Mouse (Mus musculus) neural tube, embryonic 14.5 days (tissue): ENCODE results near the gene Slc26a5. TPM values are rescaled to one million over a fixed set of nuclear protein-coding genes. Genes with fewer than 3 reads are reported as not detected.

Experiments
- ATAC-seq: fragments of 200-750 bp; cut with Nextera tagmentation; 2 replicates; pipeline ENCODE4 v1.8.0; 2017; ENCODE audit warnings: low read depth, mild to moderate bottlenecking, moderate TSS enrichment, moderate library complexity
- H3K27ac ChIP-seq: fragments of 300-500 bp; sonication (generic); 2 replicates; pipeline ENCODE4 v1.5.1; 2014; ENCODE audit warnings: low read depth, mild to moderate bottlenecking, control low read depth, low read length, moderate library complexity, mixed read lengths
- H3K27me3 ChIP-seq: fragments of 300-500 bp; sonication (generic); 2 replicates; pipeline ENCODE4 v1.6.1; 2014; ENCODE audit warnings: low read length; ENCODE audit not compliant: control insufficient read depth, insufficient read depth
- H3K36me3 ChIP-seq: fragments of 300-500 bp; sonication (generic); 2 replicates; pipeline ENCODE4 v1.6.1; 2014; ENCODE audit warnings: low read length, mixed read lengths; ENCODE audit not compliant: control insufficient read depth, insufficient read depth
- H3K4me1 ChIP-seq: fragments of 300-500 bp; sonication (generic); 2 replicates; pipeline ENCODE4 v1.6.1; 2014; ENCODE audit warnings: low read length; ENCODE audit not compliant: control insufficient read depth, insufficient read depth
- H3K4me2 ChIP-seq: fragments of 300-500 bp; sonication (generic); 2 replicates; pipeline ENCODE4 v1.6.1; 2014; ENCODE audit warnings: mild to moderate bottlenecking, low read depth, low read length, control low read depth
- H3K4me3 ChIP-seq: fragments of 300-500 bp; sonication (generic); 2 replicates; pipeline ENCODE4 v1.5.1; 2014; ENCODE audit warnings: low read depth, low read length, control low read depth, mixed read lengths
- H3K9ac ChIP-seq: fragments of 300-500 bp; sonication (generic); replicated peaks from 2 replicates; pipeline ENCODE4 v1.6.1; 2014; ENCODE audit warnings: low read depth, mild to moderate bottlenecking, control low read depth, low read length, mixed read lengths
- H3K9me3 ChIP-seq: fragments of 300-500 bp; sonication (generic); 2 replicates; pipeline ENCODE4 v1.6.1; 2016; ENCODE audit warnings: low read length; ENCODE audit not compliant: control insufficient read depth
- WGBS: fragments of 180-500 bp; shearing (Covaris S2); extraction: QIAGEN DNeasy Blood & Tissue Kit; methylation state at CpG from one replicate; pipeline ENCODE4 v1.1.7; 2014; 5-methylcytosine and 5-hydroxymethylcytosine counted together
- polyA plus RNA-seq: library from polyadenylated mRNA; unstranded; fragments of >200 nt; fragmentation: Nextera tagmentation; extraction: Ambion mirVana; gene quantifications from 2 replicates; pipeline ENCODE4 v1.2.1, GENCODE M21; 2014

Slc26a5 gene
- polyA plus RNA-seq, 1 experiment from 2014 or later: 0.12 TPM

DNA sequence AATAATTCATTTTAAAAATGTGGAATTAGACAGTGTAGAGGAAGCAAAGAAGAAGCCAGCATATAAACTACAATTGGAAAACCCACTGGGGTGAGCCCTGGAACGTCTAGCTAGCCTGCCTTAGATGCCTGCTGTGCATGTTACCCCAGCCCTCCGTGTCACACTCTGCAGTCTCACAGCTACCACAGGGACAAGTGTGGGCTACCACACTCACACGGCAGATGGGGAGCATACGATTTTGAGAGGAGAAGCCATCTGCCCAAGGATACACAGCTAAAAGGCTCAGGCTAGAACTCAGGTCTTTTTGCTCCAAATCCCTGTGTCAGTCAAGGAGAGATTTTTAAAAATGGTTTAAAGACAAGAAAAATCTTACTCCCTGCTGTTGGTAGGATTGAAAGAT is 36.5 kb downstream of the Slc26a5 start:
- no peaks in the 10 kb centered on the region for H3K36me3 ChIP-seq
- ATAC-seq: no peak
- no peak overlapping the region for H3K4me3 ChIP-seq
- H3K9ac ChIP-seq: no peak overlapping the region
- no peak overlapping the region for H3K4me2 ChIP-seq
- no peak overlapping the region for H3K27ac ChIP-seq
- H3K9me3 ChIP-seq: no peaks in the 10 kb centered on the region
- whole genome bisulfite sequencing: 81% methylated on average over 4 of the region's 4 CpGs
- H3K27me3 ChIP-seq: no peaks in the 10 kb centered on the region
- H3K4me1 ChIP-seq: no peaks in the 10 kb centered on the region

DNA sequence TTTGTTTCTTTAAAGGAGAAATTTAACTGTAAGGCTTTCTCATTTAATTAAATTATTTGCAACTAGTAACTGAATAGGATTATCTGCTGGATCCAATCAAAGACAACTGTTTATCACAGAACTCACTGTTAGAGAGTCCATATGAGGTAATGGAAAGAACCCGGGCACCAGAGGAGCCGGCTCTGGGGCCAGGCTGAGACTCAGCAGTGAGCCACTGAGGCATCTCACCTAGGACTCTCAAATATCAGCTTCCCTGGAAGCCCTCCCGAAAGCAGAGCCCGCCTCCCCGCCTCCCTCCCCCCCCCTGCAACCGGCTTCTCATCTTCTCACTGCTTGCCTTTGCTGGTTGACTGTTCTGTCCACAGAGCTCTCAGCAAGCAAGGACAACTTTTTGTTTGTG is 37.8 kb downstream of the Slc26a5 start:
- WGBS: 41% methylated on average over 5 of the region's 6 CpGs
- Histone ChIP-seq H3K27ac (no peak overlapping the region), H3K27me3 (no peaks in the 10 kb centered on the region), H3K9me3 (no peaks in the 10 kb centered on the region), H3K4me1 (no peaks in the 10 kb centered on the region), H3K36me3 (no peaks in the 10 kb centered on the region), H3K4me3 (no peak overlapping the region), H3K9ac (no peak overlapping the region), H3K4me2 (no peak overlapping the region)
- ATAC-seq: no peak

DNA sequence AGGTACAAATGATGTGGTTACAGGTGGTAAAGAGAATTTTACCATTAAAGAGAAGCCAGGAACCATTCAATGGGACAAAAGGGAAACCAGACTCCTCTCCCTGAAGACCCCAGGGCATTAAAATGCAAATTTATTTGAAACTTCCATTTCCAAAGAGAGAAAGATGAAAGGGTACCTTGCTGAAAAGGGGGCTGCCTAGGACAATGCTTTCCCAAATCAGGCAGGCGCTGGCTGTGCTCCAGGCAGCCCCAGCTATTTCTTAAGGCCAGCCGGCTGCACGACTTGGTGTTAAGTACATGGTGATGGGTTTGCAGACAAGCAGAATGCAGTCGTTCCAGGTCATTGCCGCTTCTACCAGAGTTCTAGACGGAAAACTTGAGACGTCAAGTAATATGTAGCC is 39.0 kb downstream of the Slc26a5 start:
- Histone ChIP-seq H3K4me2 (no peak overlapping the region), H3K9ac (no peak overlapping the region), H3K9me3 (no peaks in the 10 kb centered on the region), H3K36me3 (no peaks in the 10 kb centered on the region), H3K4me3 (no peak overlapping the region), H3K4me1 (no peaks in the 10 kb centered on the region), H3K27ac (no peak overlapping the region), H3K27me3 (no peaks in the 10 kb centered on the region)
- ATAC-seq: no peak
- 18% methylated on average over 7 of the region's 7 CpGs for WGBS

DNA sequence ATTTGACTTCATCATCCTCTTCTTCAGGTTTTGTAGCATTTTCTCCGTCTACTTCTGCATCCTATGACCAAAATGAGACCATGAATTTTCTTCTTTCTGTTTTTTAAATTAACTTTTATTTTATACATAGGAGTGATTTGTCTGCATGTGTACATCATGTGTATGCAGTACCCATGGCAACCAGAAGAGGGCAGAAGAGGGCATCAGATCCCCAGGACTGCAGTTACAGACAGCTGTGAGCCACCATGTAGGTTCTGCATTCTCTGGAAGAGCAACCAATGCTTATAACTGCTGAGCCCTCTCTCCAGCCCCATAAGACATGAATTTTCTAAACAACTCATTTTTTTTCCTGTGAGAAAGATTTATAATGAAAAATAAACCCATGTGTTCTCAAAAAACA is 51.4 kb downstream of the Slc26a5 start:
- Histone ChIP-seq H3K36me3 (no peaks in the 10 kb centered on the region), H3K9me3 (no peaks in the 10 kb centered on the region), H3K9ac (no peak overlapping the region), H3K4me1 (no peaks in the 10 kb centered on the region), H3K4me2 (no peak overlapping the region), H3K27ac (no peak overlapping the region), H3K4me3 (no peak overlapping the region), H3K27me3 (no peaks in the 10 kb centered on the region)
- ATAC-seq: no peak
- WGBS: 56% methylated on average over 1 of the region's 1 CpGs

DNA sequence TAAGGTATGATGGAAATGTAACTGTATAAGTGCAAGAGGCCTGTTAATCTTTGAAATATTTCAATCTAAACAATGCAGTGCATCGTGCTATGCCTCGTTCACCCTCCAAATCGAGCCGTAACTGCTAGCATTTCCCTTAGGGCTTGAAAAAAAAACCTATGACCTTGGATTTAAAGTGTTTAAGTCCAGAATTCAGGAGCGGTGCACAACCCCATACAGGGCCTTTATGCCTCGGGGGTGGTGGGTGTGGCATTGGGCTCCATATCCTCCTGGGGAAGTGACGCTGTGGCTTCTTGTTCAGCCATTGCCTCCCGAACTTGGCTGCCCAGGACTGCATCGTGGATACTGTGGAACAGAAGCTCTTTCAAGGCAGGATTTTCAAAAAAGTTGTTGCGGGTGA is 54.5 kb downstream of the Slc26a5 start:
- H3K9me3 ChIP-seq: no peaks in the 10 kb centered on the region
- no peak overlapping the region for H3K9ac ChIP-seq
- no peak overlapping the region for H3K4me2 ChIP-seq
- H3K27me3 ChIP-seq: no peaks in the 10 kb centered on the region
- H3K4me3 ChIP-seq: no peak overlapping the region
- H3K27ac ChIP-seq: no peak overlapping the region
- 75% methylated on average over 10 of the region's 10 CpGs for WGBS
- no peaks in the 10 kb centered on the region for H3K36me3 ChIP-seq
- ATAC-seq: no peak
- H3K4me1 ChIP-seq: no peaks in the 10 kb centered on the region

DNA sequence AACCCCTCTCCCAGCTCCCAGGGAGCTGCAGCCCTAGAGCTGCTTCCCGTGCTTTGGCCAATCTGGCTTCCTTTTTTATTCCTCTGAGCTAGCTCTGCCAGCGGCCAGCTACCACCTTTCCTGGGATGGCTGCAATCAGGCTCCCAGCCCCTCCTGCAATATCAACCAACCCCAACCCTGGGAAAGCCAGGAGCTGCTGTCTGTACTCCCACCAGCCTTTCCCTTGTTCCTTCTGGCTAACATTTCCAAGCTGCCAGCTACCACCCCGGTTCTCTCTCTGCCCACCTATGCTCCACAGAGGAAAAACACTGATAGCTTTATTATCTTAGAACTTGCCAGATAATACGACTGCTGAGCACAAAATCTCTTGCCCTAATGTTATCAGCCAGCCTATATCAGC is 60.6 kb downstream of the Slc26a5 start:
- Histone ChIP-seq H3K9me3 (no peaks in the 10 kb centered on the region), H3K4me3 (no peak overlapping the region), H3K4me2 (no peak overlapping the region), H3K4me1 (no peaks in the 10 kb centered on the region), H3K27me3 (no peaks in the 10 kb centered on the region), H3K36me3 (peaks cover 37% of the 10 kb centered on the region), H3K9ac (no peak overlapping the region), H3K27ac (no peak overlapping the region)
- 80% methylated on average over 4 of the region's 4 CpGs for WGBS
- no peak for ATAC-seq

DNA sequence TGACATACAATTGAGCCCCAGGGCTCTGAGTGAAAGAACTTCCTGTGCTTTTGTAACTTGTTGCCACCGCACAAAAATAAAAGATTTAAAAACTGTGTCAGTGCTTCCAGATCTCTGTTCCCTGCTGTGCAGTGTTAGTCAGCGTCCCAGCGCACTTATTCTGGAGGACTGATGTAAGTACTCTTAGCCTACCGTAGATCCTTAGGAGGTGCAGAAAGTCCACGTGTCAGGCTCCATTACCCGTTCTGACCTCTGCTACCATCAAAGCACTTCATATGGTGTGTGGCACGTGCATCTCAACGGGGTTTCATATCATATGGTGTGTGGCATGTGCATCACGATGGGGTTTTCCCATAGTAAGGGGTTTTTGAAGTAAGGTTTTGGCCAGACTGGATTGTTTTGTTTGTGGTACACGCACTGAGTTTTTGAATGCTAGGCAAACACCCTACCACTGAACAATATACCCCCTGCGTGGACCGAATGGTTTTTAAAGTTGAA is 61.7 kb downstream of the Slc26a5 start:
- H3K27ac ChIP-seq: no peak overlapping the region
- no peaks in the 10 kb centered on the region for H3K4me1 ChIP-seq
- H3K9me3 ChIP-seq: no peaks in the 10 kb centered on the region
- ATAC-seq: no peak
- H3K9ac ChIP-seq: no peak overlapping the region
- WGBS: 86% methylated on average over 12 of the region's 12 CpGs
- H3K36me3 ChIP-seq: peaks cover 44% of the 10 kb centered on the region
- H3K27me3 ChIP-seq: no peaks in the 10 kb centered on the region
- no peak overlapping the region for H3K4me3 ChIP-seq
- H3K4me2 ChIP-seq: no peak overlapping the region

DNA sequence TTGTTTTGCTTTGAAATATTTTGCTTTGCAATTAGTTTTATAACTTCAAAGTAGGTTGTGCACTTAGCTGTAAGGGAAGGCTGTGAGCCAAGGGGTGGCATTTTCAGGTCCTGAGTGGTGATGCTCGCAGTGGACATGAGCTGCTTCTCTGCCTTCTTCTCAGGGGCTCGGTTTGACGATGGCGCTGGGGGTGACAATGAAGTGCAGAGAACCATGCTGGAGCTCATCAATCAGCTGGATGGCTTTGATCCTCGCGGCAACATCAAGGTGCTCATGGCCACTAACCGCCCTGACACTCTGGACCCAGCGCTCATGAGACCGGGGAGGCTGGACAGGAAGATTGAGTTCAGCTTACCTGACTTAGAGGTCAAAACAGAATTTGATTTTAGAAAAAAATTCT is 62.5 kb downstream of the Slc26a5 start:
- Histone ChIP-seq H3K36me3 (peaks cover 50% of the 10 kb centered on the region), H3K4me1 (no peaks in the 10 kb centered on the region), H3K4me2 (no peak overlapping the region), H3K9me3 (no peaks in the 10 kb centered on the region), H3K27me3 (no peaks in the 10 kb centered on the region), H3K4me3 (no peak overlapping the region), H3K9ac (no peak overlapping the region), H3K27ac (no peak overlapping the region)
- 91% methylated on average over 9 of the region's 9 CpGs for WGBS
- no peak for ATAC-seq

DNA sequence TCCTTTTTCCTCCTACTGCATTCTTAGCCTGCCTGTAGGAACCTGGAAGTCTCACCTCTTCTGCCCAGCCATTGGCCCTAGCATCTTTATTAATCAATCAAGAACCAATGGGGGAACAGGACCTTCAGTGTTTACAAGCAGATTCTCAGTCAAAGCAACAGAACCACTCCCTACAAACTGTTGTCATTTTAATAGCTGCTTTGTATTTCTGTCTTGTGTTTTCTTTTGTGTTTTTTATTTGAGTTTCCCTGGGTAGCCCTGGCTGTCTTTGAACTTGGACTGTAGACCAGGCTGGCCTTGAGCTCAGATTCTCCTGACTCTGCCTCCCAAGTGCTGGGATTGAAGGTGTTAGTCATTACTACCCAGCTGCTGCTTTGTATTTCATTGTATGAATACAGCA is 73.2 kb downstream of the Slc26a5 start:
- Histone ChIP-seq H3K27me3 (no peaks in the 10 kb centered on the region), H3K27ac (no peak overlapping the region), H3K4me2 (no peak overlapping the region), H3K9me3 (no peaks in the 10 kb centered on the region), H3K4me1 (peaks cover 13% of the 10 kb centered on the region), H3K9ac (no peak overlapping the region), H3K36me3 (peaks cover 10% of the 10 kb centered on the region), H3K4me3 (no peak overlapping the region)
- no peak for ATAC-seq

DNA sequence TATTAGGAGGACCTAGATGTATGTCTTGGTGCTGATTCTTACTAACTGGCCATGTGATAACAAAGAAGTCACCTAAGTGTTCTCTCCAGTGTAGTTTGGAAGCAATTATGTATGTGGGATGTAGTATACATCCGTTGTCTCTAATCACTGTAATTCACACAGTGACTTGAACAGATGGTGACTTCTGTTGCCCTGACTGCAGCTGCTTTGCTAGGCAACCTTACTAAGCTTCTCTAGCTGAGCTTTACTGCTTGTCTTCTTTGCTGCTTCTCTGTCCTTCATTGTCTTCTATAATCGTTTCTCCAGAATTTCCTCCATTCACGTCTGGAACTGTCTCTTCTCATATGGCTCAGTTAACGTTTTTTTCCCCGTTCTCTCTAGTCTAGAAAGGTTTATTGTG is 76.3 kb downstream of the Slc26a5 start:
- no peak overlapping the region for H3K9ac ChIP-seq
- no peaks in the 10 kb centered on the region for H3K27me3 ChIP-seq
- H3K4me3 ChIP-seq: no peak overlapping the region
- WGBS: 59% methylated on average over 5 of the region's 5 CpGs
- no peaks in the 10 kb centered on the region for H3K9me3 ChIP-seq
- H3K36me3 ChIP-seq: no peaks in the 10 kb centered on the region
- H3K4me1 ChIP-seq: peaks cover 18% of the 10 kb centered on the region
- ATAC-seq: no peak
- no peak overlapping the region for H3K27ac ChIP-seq
- H3K4me2 ChIP-seq: no peak overlapping the region
